Mouse (Mus musculus) R1 (cell line): ENCODE results near the gene Zfhx3.

Experiments
- DNase-seq: peaks from one replicate; pipeline ENCODE4 v3.0.0-alpha.2; 2018; ENCODE audit warnings: low read depth, low spot score

The Zfhx3 gene

GRCm38 (mm10) chr8:108915876-108916275 is 973.4 kb downstream of the Zfhx3 start:
- DNase-seq, result no peak

- no peak for DNase-seq
Observed at GRCm38 (mm10) chr8:108920151-108920550, 977.7 kb downstream of the Zfhx3 start.

DNA sequence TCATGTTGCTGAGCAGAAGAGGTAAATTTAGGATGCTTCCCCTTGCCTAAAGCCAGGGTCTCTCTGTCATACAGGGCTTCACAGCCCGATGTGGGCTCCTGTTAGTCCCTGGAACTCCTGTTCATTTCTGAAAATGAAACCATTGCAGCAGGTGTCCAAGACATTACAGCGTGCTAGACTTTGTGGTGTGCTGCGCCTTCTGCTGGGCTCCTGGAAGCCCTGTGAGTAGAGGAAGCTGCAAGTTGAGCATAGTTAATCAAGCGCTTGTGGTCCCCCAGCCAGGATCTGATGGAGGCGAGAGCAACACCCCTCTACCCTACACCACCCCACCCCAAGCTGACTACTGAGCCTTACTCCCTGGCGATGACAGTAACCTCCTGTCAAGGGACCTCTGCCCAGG is 980.7 kb downstream of the Zfhx3 start:
- no peak for DNase-seq

GRCm38 (mm10) chr8:108924526-108924925 is 982.1 kb downstream of the Zfhx3 start:
- DNase-seq, result no peak

DNA sequence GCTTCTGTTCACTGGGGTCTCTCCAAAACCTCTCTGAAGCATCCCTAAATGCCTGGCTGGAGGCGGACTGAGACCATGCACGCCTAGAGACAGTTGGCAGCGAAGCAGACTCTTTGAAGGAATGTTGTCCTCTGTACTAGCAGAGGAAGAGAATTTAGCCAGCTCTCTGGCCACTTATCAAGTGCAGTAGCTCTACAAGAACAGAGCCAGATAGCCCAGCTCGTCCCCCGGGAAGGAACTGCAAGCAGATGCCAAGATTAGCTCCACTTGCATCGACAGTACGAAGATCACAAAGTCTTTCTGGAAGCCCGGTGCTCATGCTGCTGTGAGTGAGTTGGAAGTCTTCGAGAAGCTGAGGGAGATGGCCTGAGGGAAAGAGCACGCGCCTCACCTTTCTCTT is 983.7 kb downstream of the Zfhx3 start:
- DNase-seq, result no peak

DNA sequence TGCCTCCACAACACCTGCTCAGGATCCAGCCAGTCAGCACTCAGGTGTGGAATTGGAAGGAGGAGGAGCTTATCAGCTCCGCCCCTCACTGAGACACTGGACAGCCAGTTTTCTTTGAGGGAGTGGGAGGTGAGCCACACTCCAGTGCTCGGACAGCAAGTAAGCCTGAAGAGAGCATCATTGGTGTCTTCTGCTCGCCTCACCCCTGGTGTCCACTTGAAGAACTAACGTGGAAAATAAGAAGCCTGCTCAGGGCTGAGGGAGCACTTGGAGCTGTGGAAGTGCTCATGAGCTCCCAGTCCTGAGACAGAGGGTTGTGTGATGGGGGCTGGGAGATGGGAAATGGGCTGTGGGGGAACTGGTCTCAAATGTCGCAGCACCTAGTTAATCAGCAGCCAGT is 988.2 kb downstream of the Zfhx3 start:
- DNase-seq, result no peak

DNA sequence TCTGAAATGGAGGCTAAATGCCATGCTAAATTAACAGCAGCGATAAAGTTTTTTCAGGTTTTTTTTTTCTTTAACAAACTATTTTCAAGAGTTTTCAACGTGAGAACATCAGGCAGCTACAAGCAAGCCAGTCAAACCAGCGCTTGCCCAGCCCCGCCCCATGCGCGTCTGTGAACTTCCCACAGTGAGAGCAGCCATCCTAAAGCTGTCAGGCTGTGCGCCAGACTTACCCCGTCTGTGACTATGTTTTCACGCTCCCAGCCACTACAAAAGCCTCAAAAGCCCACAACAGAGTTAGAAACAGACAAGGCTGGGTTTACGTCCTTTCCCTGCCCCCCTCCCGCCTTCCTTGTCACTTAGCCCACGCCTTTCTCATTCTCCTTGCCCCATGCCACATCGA is 989.4 kb downstream of the Zfhx3 start:
- no peak for DNase-seq

- DNase-seq, result no peak
Observed at GRCm38 (mm10) chr8:108932729-108933128, 990.3 kb downstream of the Zfhx3 start.

- DNase-seq, result no peak
Observed at GRCm38 (mm10) chr8:108935834-108936694, 993.6 kb downstream of the Zfhx3 start.

GRCm38 (mm10) chr8:108936695-108937448 is 994.4 kb downstream of the Zfhx3 start:
- DNase-seq, result no peak

GRCm38 (mm10) chr8:108937904-108938455 is 995.5 kb downstream of the Zfhx3 start:
- no peak for DNase-seq

GRCm38 (mm10) chr8:108942686-108943085 is 1000.2 kb downstream of the Zfhx3 start:
- no peak for DNase-seq

GRCm38 (mm10) chr8:108943132-108943531 is 1000.7 kb downstream of the Zfhx3 start:
- no peak for DNase-seq

- DNase-seq, result no peak
Observed at GRCm38 (mm10) chr8:108944312-108944711, 1001.9 kb downstream of the Zfhx3 start.

DNA sequence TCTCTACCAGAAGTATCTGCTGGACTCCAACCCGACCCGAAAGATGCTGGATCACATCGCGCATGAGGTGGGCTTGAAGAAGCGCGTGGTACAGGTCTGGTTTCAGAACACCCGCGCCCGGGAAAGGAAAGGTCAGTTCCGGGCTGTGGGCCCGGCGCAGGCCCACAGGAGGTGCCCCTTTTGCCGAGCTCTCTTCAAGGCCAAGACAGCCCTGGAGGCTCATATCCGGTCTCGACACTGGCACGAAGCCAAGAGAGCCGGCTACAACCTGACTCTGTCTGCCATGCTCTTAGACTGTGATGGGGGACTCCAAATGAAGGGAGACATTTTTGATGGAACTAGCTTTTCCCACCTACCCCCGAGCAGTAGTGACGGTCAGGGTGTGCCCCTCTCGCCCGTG is 1007.9 kb downstream of the Zfhx3 start:
- no peak for DNase-seq

DNA sequence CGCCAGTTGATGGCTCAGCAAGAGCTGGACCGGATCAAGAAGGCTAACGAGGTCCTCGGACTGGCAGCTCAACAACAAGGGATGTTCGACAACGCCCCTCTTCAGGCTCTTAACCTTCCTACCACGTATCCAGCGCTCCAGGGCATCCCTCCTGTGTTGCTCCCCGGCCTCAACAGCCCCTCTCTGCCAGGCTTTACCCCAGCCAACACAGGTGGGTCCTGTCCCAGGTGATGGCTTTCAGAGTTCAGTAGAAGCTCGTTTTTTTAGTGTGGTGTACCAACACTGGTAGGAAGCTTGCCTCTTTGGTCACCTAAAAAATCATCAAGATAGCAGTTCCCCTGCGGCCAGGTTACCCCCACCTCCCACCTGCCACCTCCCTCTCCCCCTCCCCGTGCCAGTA is 1009.1 kb downstream of the Zfhx3 start:
- DNase-seq, result no peak

DNA sequence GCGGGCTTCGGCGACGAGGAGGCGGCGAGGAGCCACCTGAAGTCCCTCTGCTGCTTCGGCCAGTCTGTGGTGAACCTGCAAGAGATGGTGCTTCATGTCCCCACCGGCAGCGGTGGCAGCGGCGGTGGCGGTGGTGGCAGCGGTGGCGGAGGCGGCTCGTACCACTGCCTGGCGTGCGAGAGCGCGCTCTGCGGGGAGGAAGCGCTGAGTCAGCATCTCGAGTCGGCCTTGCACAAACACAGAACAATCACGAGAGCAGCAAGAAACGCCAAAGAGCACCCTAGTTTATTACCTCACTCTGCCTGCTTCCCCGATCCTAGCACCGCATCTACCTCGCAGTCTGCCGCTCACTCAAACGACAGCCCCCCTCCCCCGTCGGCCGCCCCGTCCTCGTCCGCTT is 1014.0 kb downstream of the Zfhx3 start:
- DNase-seq, result peak; percentile 62

DNA sequence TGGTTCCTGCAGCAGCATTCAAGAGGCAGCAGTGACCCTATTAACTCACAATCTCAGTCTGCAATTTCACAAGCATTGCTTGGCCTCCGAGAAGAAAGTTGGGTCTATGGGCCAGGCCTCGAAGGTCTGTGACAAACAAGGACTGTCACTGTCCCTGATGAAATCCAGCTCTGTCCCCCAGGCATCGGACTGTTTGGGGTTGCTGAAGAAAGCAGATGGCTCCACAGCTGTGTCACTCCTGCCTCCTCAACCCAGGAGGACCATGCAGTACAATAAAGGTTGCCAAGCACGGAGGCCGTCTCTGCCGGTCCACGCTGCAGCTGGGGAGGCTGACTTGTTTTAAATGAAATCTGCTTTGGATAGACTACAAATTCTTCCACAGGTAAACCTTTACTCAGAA is 1020.1 kb downstream of the Zfhx3 start:
- DNase-seq, result no peak

GRCm38 (mm10) chr8:108963181-108963580 is 1020.7 kb downstream of the Zfhx3 start:
- DNase-seq, result no peak

- no peak for DNase-seq
Observed at GRCm38 (mm10) chr8:108966041-108966440, 1023.6 kb downstream of the Zfhx3 start.

DNA sequence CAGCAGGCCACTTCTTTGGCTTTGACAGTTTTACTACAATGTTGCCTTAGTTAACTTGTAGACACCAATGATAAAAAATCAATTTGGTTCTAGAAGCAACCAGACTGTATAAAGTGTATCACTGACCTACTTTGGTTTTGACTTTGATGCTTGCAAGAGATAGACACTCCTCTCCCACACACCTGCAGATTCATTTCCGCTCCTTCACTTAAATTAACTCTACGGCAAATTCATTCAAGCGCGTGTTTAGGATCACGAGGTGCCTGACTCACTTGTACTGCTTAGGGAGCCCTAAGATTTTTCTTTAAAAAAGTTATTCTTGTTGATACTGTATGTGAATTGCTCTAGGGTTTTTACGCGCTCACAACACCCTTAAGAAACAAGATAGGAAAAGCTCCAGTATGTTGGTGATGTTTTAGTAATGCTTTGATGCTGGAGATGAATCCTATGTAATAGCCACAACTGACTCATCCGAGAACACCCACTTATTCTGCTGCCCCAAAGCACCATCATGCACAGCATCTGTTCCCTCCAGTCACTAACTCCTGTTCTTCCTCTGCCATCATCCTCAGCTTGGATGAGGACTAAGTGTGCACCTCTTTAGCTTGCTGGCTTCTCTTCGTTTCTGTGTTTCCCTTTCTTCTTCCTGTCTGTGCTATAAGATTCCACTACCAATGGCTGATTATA is 1031.3 kb downstream of the Zfhx3 start:
- DNase-seq, result no peak
